Mouse (Mus musculus): Measurements from ENCODE around the gene Olfr418.
"Not testable (repeated sequence)": the region's sequence is repeated elsewhere in the genome, so short reads cannot be mapped to it uniquely, and the experiment has no call there.

The Olfr418 gene

DNA sequence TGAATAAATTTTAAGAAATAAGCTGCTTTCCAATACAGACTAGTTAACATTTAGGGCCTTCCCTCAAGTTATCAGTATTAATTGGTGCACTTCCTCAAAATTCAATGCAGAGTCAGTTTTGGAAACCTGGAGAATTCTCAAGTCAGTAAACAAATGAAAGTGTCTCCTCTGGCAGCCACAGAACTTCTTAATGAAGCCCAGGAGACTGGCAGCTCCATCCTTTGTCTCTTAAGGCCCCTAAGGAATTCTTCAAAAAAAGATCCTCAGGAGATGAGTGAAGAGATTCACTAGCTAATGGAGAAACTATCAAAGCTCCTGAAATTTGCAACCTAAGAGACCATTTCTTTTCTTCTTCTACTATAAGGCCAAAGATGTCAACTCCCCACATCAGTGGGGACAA is at the start of gene Olfr418:
Gene Olfr418, plus strand, starts transcription at position 301 of the 400 bp plus-strand sequence.
- DNase-seq (ENCODE audit: low spot score in 2 of 2): no peak

DNA sequence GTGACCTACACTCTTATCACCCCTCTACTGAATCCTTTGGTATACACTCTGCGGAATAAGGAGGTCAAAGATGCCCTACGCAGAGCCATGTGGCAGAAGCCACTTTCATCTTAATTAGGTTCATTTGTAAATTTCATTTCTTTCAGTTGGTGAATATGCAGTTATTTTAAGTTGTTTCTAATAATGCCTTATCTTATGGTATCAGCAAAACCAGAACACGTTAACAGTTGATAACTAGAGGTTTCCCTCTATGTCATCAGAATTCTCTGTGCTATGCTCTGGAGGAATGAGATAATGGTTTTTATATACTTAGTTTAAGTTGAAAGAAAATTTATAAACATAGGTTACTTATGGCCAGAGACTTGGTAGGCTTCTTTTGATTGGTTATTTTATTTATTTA is 49.3 kb upstream of the Olfr418 start:
- DNase-seq (ENCODE audit: low spot score in 2 of 2): no peak

DNA sequence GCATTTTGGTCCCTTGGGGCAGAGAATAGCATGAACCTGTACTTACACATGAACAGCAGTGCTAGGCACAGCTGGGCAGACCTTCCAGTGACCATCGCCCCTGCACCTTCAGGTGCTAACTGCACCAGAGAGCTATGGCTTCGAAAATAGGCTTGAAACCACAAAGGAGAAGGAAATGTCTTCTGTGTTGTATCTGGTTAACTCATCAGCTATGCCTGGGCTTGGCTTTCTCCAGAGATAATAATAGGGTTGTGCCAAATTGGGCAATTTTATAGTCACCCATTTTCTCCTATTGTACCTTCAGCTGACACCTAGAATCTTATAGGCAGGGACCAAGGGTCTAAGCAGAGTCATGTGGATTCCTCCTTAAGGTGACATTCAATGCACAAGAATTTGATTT is 38.7 kb upstream of the Olfr418 start, which contains the start of gene Fcer1a:
Gene Fcer1a, minus strand, starts transcription at position 134 of the 400 bp plus-strand sequence.
- DNase-seq (ENCODE audit: low spot score in 2 of 2): no peak

DNA sequence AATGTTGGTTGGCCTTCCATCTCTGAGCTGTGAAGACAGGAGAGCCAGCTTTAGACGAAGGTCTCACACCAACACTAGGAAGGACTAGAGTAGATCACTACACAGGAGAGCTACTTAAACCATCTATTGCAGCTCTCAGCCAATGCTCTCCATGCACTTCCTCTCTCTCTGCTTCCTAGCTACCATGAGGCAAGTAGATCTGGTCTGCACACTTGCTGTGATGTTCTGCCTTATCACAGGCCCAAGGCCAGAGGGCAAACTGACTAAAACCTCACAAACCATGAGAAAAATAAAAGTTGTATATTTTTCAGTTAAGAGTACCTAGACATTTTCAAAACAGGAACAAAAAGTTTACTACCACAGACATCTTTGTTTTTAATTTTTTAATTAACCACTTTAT is 28.8 kb upstream of the Olfr418 start:
- DNase-seq (ENCODE audit: low spot score in 2 of 2): not testable (repeated sequence)

DNA sequence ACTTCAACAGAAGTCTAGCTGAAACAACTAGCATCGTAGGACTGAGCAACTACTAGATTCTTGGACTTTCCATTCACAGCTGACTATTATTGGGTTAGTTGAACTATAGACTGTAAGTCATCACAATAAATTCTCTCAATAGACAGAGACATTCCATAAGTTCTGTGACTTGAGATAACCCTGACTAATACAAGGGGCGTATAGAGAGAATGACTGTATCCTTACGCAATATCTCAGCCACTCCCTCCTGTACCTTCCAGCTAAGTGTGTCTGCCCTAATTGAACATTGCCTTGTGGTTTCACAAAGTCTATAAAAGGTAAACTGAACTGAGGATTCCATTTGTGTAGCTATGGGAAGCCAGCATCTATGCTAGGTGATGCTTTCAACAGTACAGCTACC is 15.9 kb upstream of the Olfr418 start:
- DNase-seq (ENCODE audit: low spot score in 2 of 2): no peak

DNA sequence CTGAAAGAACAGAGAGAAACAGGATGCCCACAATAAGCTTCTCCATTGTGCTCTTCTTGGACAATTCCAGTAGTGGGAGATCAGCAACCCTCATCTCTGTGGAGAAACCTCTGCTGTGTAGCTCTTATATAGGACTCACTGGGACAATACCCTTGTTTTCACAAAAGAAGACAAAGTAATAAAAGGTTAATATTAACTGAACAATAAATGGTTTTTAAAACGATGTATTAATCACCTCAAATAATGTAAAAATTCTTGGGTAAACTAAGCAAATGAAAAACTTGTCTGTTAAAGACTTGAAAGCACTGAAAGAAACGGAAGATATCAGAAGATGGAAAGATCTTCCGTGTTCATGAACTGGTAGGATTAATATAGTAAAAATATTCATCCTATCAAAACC is 11.9 kb downstream of the Olfr418 start, which contains the start of gene Mptx2:
Gene Mptx2, minus strand, starts transcription at position 101 of the 400 bp plus-strand sequence.
- DNase-seq (ENCODE audit: low spot score in 2 of 2): no peak

DNA sequence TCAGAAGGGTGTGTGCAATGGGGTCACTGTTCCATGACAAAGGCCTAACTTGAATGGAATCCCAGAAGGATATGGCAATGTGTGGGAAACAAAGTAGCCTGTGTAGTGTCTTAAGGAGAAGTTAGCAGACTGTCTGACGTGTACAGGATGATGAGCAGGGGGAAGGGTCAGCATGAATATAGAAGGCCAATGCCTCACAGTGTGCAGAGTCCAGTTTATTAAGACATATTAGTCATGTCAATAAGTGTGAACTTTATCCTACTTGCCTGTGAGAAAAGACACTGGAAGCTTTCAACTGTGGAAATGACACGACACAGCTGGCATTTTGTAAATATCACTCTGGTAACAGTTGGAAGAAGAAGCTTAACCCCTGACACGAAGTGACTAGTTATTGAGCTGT is 37.0 kb downstream of the Olfr418 start:
- DNase-seq (ENCODE audit: low spot score in 2 of 2): not testable (repeated sequence)

DNA sequence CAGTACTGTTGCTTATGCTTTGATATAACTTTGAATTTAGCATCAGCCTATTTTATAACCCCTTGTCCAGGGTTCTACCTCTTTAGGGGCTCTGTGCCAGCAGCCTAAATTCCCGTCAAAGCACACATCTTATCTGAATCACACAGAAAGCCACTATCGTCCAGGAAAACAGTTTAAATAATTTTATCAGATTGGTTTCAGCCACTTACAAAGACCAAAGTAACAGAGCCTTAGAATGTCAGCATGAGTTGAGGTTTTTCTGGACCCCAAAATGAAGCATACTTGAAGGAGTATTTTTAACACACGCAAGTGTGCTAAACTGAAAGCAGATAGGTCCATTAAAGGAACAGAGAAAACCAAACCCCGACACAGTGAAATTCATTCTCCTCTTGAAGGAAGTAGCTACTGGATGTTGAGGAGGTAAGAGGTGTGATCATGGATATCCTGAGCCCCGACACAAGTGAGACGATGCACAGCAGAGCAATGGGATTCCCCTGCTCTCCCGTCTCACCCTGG is 47.8 kb downstream of the Olfr418 start:
- not testable (repeated sequence) for DNase-seq (ENCODE audit: low spot score in 2 of 2)

DNA sequence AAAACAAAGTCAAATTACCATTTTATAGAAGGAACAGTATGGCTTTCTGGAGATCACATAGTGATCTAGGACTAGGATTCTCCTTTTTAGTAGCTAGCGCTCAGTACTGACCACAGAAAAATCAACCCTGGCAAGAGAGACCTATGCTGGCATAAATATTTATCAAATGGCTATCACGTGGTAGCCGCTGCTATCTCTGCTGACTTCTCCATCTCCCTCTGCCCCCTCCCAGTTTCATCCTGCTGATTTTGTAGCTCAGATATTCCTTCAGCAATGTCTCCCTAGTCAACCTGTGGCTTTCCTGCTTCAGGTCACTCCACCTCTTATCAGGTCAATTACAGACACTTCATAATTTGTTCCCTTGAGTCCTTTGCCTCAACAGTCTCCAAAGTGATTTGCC is 49.9 kb downstream of the Olfr418 start:
- DNase-seq (ENCODE audit: low spot score in 2 of 2): no peak

DNA sequence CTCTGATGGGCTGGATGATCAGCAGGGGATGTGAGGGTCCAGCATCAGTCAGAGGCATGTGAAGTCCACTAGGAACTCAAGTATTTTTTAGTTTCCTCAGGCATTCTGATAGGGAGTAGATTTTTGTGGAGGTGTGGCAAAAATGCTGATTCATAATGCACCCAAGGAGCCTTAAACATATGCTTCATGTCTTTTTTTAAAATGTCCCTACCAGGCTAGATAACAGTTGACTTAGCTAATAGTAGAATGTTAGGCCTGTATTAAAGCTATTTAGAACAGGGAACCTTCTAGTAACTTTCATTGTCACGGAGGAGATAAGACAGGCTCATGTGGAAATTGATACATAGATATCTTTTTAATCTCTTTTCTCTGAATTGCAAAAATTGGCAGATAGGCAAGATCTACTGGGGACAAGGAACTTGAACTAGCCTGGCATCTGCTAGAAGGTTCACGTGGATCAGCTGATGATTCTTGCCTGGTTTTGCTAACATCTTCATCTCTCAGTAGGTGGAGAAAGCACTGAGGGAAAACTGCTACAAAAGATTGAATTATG is 52.2 kb downstream of the Olfr418 start:
- no peak for DNase-seq (ENCODE audit: low spot score in 2 of 2)

DNA sequence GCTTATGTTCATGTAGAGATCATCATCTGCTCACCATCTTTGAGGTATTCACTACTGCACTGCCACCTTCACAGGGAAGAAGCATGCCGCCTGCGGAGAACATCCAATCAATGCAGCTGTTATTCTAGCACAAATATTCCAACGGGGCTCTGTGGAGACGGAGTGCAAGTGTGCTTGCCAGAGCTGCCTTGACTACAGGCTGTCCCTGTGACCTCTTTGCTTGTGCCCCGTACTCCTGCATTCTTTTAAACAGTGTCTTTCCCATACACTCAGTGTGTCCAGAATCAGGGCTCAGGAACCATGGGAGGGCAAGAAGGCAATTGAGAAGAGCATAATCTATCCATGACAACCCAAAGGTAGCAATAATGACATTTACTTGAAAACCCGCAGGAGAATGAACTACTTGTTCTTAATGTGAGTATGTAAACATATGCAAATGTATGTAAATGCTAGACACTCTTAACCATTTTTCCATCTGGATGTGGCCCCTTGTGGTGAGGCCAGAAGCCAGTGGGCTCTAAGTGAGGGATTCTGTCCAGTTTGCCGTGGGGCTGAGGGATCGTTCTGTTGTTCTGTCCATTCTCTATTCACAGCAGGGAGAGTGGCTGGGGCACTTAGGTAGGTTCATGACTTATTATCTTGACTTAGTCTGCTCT is 55.9 kb downstream of the Olfr418 start:
- DNase-seq (ENCODE audit: low spot score in 2 of 2): no peak

DNA sequence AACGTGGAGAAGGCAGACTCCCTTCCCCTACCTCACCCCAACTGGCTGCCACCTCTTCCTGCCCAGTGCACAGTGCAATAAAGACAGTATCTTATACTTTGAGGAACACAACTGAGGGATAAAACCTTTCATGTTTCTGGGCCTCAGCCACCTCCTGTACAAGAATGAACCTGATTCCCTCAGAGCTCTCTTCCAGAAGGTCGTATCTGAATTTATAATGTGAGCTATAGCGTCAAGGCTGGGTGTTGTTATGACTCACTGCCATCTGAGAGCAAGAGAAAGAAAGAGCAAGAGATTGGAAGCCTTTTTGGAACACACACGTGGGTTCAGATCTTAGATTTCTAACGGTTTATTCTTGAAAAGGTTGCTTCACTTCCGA is 56.4 kb downstream of the Olfr418 start:
- no peak for DNase-seq (ENCODE audit: low spot score in 2 of 2)

Data from spleen, postnatal 14 days (tissue).